Mouse (Mus musculus): Measurements from ENCODE around the gene Arhgap33. TPM values are rescaled to one million over a fixed set of nuclear protein-coding genes. Genes with fewer than 3 reads are reported as not detected.

Arhgap33 gene
- polyA plus RNA-seq, 1 experiment from 2014 or later = 15.1 TPM

GRCm38 (mm10) chr7:30563117-30563905, 28.5 kb upstream of the Arhgap33 start, which contains the start of the genes U2af1l4, Gm49396 and Psenen:
Gene U2af1l4 (plus strand): TSS chr7:30563301.
Gene Gm49396 (plus strand): TSS chr7:30563344.
Gene Psenen (minus strand): TSS chr7:30563627.
- Histone ChIP-seq H3K4me3 (replicated peaks) (peak within 1 kb of the TSS; percentile 75), H3K36me3 (peaks cover 32% of the 10 kb centered on the region), H3K4me2 (peak within 1 kb of the TSS; percentile 71), H3K9me3 (no peaks in the 10 kb centered on the region), H3K4me1 (replicated peaks) (peaks cover 22% of the 10 kb centered on the region), H3K27me3 (no peaks in the 10 kb centered on the region), H3K9ac (replicated peaks) (peak within 1 kb of the TSS; percentile 77), H3K27ac (peak within 1 kb of the TSS; percentile 96)
- peak; percentile 80 for ATAC-seq (ENCODE audit: insufficient number of reproducible peaks, insufficient read depth, low FRiP score, low TSS enrichment, low read depth)
- WGBS = under 1% methylated on average over 45 of the region's 45 CpGs

DNA sequence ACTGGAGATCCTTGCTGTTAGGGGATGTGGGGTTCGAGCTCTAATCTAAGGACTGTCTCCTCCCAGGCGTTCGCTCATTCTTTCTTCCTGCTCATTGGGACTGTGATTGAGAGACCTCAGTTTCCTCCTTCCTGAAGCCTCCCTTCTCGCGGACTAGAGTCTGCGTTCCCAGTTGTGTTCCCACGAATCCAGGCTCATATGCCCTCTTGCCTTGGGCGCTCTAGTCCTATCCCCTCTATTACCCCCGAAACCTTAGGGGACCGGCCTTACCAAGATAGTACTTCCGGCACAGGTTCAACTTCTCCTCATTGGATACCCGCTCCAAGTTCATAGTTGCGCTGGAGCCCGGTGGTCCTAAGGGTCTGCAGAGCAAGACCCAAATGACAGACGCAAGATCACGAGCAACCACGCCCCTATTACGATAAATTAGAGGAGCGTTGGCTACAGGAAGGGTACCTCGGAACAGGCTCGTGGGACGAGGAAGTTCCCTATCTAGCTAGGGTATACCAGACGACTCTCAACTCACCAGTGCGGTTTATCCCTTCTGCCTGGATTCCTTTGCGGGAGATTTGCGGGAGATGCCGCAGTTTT, 27.8 kb upstream of the Arhgap33 start:
- H3K9me3 ChIP-seq = no peaks in the 10 kb centered on the region
- H3K4me1 ChIP-seq (replicated peaks) = peaks cover 27% of the 10 kb centered on the region
- H3K27ac ChIP-seq = peak overlapping the region; percentile 75
- H3K4me3 ChIP-seq (replicated peaks) = peak overlapping the region; percentile 75
- H3K4me2 ChIP-seq = peak overlapping the region; percentile 71
- 2% methylated on average over 27 of the region's 27 CpGs for WGBS
- peak overlapping the region; percentile 65 for H3K9ac ChIP-seq (replicated peaks)
- no peak for ATAC-seq (ENCODE audit: insufficient number of reproducible peaks, insufficient read depth, low FRiP score, low TSS enrichment, low read depth)
- no peaks in the 10 kb centered on the region for H3K27me3 ChIP-seq
- peaks cover 30% of the 10 kb centered on the region for H3K36me3 ChIP-seq

- Histone ChIP-seq H3K36me3 (peaks cover 30% of the 10 kb centered on the region), H3K27ac (no peak overlapping the region), H3K4me1 (replicated peaks) (peaks cover 27% of the 10 kb centered on the region), H3K9ac (replicated peaks) (no peak overlapping the region), H3K9me3 (no peaks in the 10 kb centered on the region), H3K4me3 (replicated peaks) (no peak overlapping the region), H3K4me2 (peak overlapping the region; percentile 93), H3K27me3 (no peaks in the 10 kb centered on the region)
- no peak for ATAC-seq (ENCODE audit: insufficient number of reproducible peaks, insufficient read depth, low FRiP score, low TSS enrichment, low read depth)
- WGBS = 69% methylated on average over 2 of the region's 2 CpGs
These were observed 25.4 kb upstream of the Arhgap33 start for GRCm38 (mm10) chr7:30560296-30560695.

DNA sequence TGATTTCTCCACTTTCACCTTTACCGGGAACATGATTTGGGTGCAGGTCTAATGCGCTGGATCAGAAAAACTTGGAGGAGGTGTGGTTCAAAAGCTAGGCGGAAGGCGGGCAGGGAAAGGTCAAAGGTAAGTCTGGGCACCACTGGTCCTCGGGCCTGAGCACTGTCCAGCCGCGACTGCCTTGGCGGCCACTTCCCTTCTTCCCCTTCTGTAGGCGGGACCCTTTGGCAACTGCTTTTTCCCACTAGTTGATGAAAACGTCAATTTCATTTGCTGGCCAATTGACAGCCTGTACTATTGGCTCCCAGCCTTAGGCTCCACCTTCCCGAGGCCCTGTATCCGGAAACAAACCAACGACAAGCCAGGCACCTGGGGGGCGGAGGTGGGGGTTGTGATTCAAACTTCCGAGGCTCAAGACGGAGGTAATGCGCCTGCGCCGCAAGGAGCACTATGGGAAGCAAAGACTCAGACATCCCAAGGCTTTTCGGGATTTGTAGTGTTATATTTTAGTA, 24.6 kb upstream of the Arhgap33 start, which contains the start of gene Lin37:
TSS of gene Lin37 (minus strand) at position 396 of the 512 bp plus-strand sequence.
- H3K36me3 ChIP-seq = peaks cover 33% of the 10 kb centered on the region
- peak within 1 kb of the TSS; percentile 64 for H3K4me3 ChIP-seq (replicated peaks)
- under 1% methylated on average over 20 of the region's 20 CpGs for WGBS
- H3K4me1 ChIP-seq (replicated peaks) = peaks cover 27% of the 10 kb centered on the region
- peak within 1 kb of the TSS; percentile 14; the same call in 1 of the 2 replicates for H3K27ac ChIP-seq
- no peaks in the 10 kb centered on the region for H3K9me3 ChIP-seq
- H3K9ac ChIP-seq (replicated peaks) = peak within 1 kb of the TSS; percentile 67
- ATAC-seq (ENCODE audit: insufficient number of reproducible peaks, insufficient read depth, low FRiP score, low TSS enrichment, low read depth) = peak; percentile 77
- H3K27me3 ChIP-seq = no peaks in the 10 kb centered on the region
- H3K4me2 ChIP-seq = peak within 1 kb of the TSS; percentile 93

DNA sequence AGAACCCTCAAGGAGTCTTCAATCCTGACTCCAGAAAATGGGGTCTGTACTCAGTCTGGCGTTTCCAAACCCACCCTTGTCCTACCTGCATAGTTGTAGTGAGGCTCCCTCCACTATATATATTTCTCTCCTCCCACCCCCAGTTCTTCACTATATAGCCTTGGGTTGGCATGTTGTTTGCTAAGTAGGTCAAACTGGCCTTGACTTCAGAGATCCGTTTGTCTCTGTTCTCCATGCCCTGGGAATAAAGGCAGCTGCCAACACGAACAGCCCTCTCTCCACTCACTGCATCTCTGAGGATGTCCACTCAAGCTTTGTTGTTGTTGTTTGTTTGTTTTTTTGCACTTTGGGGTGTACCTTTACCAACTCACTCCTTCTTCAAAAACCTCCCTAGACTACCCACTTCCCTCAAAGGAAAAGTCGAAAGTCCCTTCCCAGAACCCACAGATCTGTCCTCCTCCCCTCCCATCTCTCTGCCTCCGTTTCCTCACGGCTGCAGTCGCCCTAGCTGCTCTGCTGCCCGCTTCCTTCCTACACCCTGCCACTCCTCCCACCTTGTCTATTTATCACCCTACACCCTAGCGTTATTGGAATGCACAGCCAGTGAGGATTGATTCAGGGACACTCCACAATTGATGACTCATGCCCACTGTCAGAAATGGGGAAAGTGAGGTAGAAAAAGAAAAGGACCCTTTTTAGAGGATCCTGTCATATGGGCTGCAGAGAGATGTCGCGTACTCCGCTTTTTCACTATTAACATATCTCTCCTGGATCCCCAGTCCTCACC, 24.0 kb upstream of the Arhgap33 start:
- Histone ChIP-seq H3K4me2 (peak overlapping the region; percentile 93), H3K9me3 (no peaks in the 10 kb centered on the region), H3K27me3 (no peaks in the 10 kb centered on the region), H3K4me3 (replicated peaks) (peak overlapping the region; percentile 64), H3K27ac (peak overlapping the region; percentile 14; the same call in 1 of the 2 replicates), H3K9ac (replicated peaks) (peak overlapping the region; percentile 67), H3K4me1 (replicated peaks) (peaks cover 24% of the 10 kb centered on the region), H3K36me3 (peaks cover 39% of the 10 kb centered on the region)
- 16% methylated on average over 12 of the region's 12 CpGs for WGBS
- no peak for ATAC-seq (ENCODE audit: insufficient number of reproducible peaks, insufficient read depth, low FRiP score, low TSS enrichment, low read depth)

DNA sequence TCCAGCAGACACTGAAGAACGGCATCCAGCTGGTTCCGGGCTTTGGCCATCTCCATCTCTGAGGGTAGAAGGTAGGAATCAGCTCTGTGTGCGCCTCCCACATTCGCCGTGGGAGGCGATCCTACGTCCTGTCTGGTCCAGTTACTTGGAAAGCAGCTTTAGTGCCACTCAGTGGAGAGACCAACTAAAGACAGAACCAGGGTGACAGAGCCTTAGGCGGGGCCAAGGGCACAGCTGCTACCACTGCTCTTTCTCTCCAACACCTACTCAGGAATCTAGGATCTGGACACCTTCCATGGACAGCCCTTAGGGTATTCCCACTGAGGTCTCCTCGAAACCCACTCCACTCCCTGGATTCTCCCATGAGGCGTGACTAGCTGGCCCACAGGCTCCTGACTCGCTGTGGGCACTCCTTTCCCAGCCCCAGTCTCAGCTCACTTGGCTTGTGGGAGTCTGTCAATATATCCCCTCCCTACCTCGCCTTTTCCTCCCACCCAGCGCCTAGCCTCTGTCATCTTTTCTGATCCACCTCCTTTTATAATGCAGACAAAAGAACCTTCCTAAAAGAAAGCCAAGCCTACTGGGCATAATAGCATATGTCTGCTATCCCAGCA, 23.1 kb upstream of the Arhgap33 start:
- Histone ChIP-seq H3K4me2 (peak overlapping the region; percentile 93), H3K9me3 (no peaks in the 10 kb centered on the region), H3K4me1 (replicated peaks) (peaks cover 31% of the 10 kb centered on the region), H3K27me3 (no peaks in the 10 kb centered on the region), H3K4me3 (replicated peaks) (peak overlapping the region; percentile 64), H3K9ac (replicated peaks) (peak overlapping the region; percentile 67; the same call in 1 of the 2 replicates), H3K36me3 (peaks cover 39% of the 10 kb centered on the region), H3K27ac (no peak overlapping the region)
- WGBS = 93% methylated on average over 13 of the region's 13 CpGs
- ATAC-seq (ENCODE audit: insufficient number of reproducible peaks, insufficient read depth, low FRiP score, low TSS enrichment, low read depth) = no peak

- ATAC-seq (ENCODE audit: insufficient number of reproducible peaks, insufficient read depth, low FRiP score, low TSS enrichment, low read depth) = no peak
- Histone ChIP-seq H3K36me3 (peaks cover 39% of the 10 kb centered on the region), H3K27ac (no peak overlapping the region), H3K9ac (replicated peaks) (no peak overlapping the region), H3K4me2 (no peak overlapping the region), H3K9me3 (no peaks in the 10 kb centered on the region), H3K4me3 (replicated peaks) (0 out of 2 replicates have a peak overlapping the region, but pooled peaks have one; percentile 3), H3K4me1 (replicated peaks) (peaks cover 31% of the 10 kb centered on the region), H3K27me3 (no peaks in the 10 kb centered on the region)
- 94% methylated on average over 18 of the region's 18 CpGs for WGBS
These were observed 22.2 kb upstream of the Arhgap33 start for GRCm38 (mm10) chr7:30556894-30557536.

- Histone ChIP-seq H3K4me1 (replicated peaks) (peaks cover 25% of the 10 kb centered on the region), H3K36me3 (peaks cover 44% of the 10 kb centered on the region), H3K9me3 (no peaks in the 10 kb centered on the region), H3K27ac (no peak overlapping the region), H3K27me3 (no peaks in the 10 kb centered on the region), H3K4me2 (peak overlapping the region; percentile 89), H3K9ac (replicated peaks) (peak overlapping the region; percentile 75), H3K4me3 (replicated peaks) (peak overlapping the region; percentile 52)
- no peak for ATAC-seq (ENCODE audit: insufficient number of reproducible peaks, insufficient read depth, low FRiP score, low TSS enrichment, low read depth)
- WGBS = 88% methylated on average over 22 of the region's 22 CpGs
These were observed 19.1 kb upstream of the Arhgap33 start for GRCm38 (mm10) chr7:30553810-30554584.

DNA sequence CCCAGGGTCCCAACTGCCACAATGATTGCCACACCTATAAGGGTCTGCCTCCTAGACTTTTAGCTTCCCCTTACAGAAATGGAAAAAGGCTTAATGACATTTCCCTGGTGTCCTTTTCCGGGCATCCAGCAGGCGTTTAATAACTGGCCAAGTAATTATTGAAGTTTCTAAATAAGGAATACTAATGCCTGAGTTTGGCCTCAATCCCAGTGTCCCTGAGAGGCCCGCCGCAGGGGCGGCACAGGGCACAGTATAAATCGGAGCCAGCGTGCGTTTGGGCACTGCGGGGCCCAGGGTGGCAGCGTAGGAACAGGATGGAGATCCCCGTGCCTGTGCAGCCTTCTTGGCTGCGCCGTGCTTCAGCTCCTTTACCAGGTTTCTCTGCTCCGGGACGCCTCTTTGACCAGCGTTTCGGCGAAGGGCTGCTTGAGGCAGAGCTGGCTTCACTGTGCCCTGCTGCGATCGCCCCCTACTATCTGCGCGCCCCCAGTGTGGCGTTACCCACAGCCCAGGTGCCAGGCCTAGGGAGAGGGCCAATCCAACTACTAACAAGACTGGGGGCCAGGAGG, 18.2 kb upstream of the Arhgap33 start:
- Histone ChIP-seq H3K27ac (peak overlapping the region; percentile 96), H3K36me3 (peaks cover 51% of the 10 kb centered on the region), H3K4me2 (peak overlapping the region; percentile 89), H3K27me3 (no peaks in the 10 kb centered on the region), H3K4me1 (replicated peaks) (peaks cover 16% of the 10 kb centered on the region), H3K9ac (replicated peaks) (peak overlapping the region; percentile 75), H3K4me3 (replicated peaks) (peak overlapping the region; percentile 52), H3K9me3 (no peaks in the 10 kb centered on the region)
- no peak for ATAC-seq (ENCODE audit: insufficient number of reproducible peaks, insufficient read depth, low FRiP score, low TSS enrichment, low read depth)
- 4% methylated on average over 23 of the region's 23 CpGs for WGBS

All from limb, embryonic 12.5 days (tissue).